Mouse (Mus musculus) frontal cortex, adult (tissue): ENCODE data around the gene Slc43a1.
"Not testable (repeated sequence)": the region's sequence is repeated elsewhere in the genome, so short reads cannot be mapped to it uniquely, and the experiment has no call there.

ENCODE experiments used
- ATAC-seq: cut with Nextera tagmentation; 2 replicates; pipeline ENCODE4 v1.9.2; 2017; ENCODE audit warnings: mild to moderate bottlenecking, moderate library complexity, mixed read lengths; ENCODE audit not compliant: low TSS enrichment

The Slc43a1 gene

DNA sequence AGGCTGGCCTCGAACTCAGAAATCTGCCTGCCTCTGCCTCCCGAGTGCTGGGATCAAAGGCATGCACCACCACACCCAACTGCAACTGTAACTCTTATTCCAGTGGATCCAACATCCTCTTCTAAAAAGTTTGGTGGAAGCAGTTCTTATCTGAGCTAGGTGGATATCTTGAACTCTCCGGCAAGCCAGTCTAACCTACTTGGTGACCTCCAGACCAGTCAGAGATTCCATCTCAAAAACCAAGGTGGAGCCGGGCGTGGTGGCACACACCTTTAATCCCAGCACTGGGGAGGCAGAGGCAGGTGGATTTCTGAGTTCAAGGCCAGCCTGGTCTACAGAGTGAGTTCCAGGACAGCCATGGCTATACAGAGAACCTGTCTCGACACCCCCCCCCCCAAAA lies 58.0 kb downstream of the Slc43a1 start:
- ATAC-seq: not testable (repeated sequence)

DNA sequence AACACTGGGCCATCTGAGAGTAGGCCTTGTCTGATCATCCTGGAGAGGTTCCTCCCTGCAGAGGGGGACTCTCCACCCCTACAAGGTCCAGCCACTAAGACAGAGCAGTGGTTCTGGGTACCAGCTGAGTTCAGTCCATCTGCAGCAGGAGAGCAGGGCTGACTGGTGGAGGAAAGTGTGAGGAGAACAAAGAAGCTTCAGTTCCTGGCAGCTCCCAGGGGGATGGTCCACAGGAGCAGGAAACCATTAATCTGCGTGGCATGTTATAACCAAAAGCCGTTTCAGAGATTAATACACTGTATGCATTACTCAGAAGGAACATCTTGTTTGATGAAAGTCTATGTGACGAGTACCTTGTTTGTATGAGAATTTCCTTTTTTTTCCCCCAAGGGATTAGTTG lies 74.1 kb downstream of the Slc43a1 start:
- ATAC-seq: no peak
